Mouse (Mus musculus): ENCODE measurements around the gene Car4. TPM values are rescaled to one million over a fixed set of nuclear protein-coding genes. Genes with fewer than 3 reads are reported as not detected.
A peak's percentile ranks its signal among the peaks of the same experiment; 100 is the strongest.

Car4 gene
- polyA plus RNA-seq, 1 experiment from 2014 or later, result 0.23 TPM

DNA sequence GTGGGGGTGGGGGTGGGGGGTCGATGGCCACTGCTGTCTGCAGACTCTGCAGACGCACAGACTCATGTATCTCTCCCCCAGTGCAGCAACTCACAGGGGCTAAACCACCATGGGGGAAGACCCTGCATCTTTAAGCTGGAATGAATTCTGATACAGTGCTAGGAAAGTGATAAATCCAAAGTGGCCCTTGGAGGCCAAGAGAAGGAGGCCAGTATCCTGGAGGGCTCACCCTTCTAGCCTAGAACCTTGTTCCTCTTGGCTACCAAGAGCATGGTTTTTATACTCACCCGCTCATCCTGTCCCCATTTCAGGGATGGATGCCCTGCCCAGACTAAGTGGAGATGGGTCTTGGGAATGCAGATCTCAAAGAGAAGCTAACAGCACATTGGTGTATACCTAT is 2.7 kb downstream of the Car4 start:
- Histone ChIP-seq H3K36me3 (no peaks in the 10 kb centered on the region), H3K27ac (no peak overlapping the region), H3K9ac (no peak overlapping the region), H3K9me3 (no peaks in the 10 kb centered on the region), H3K27me3 (peaks cover 49% of the 10 kb centered on the region), H3K4me2 (replicated peaks) (no peak overlapping the region), H3K4me1 (peaks cover 20% of the 10 kb centered on the region), H3K4me3 (no peak overlapping the region)
- ATAC-seq (ENCODE audit: low FRiP score, low read depth), result no peak
- WGBS, result 34% methylated on average over 3 of the region's 3 CpGs

GRCm38 (mm10) chr11:84960780-84961179 is 3.2 kb downstream of the Car4 start:
- Histone ChIP-seq H3K4me3 (no peak overlapping the region), H3K9ac (no peak overlapping the region), H3K4me2 (replicated peaks) (no peak overlapping the region), H3K27me3 (peaks cover 46% of the 10 kb centered on the region), H3K9me3 (no peaks in the 10 kb centered on the region), H3K4me1 (peaks cover 20% of the 10 kb centered on the region), H3K36me3 (no peaks in the 10 kb centered on the region), H3K27ac (no peak overlapping the region)
- ATAC-seq (ENCODE audit: low FRiP score, low read depth), result no peak
- WGBS, result 81% methylated on average over 6 of the region's 6 CpGs

DNA sequence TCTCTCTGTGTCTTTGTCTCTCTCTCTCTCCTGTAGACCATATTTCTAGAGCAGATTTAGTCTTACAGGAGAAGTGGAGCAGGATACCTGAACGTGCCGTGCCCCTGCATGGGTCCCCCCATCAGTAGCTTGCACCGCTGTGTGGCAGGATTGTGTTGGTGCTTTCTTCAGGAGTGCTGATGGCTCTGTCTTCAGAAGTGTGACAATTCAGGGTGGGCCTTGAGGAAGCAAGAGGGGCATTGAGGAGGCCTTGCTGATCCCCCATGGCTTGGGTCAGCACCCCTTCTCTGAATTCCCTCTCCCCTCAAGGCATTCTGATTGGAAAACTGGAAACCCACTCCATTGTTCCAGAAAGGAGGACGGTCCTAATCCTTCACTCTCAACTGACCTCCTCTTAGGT is 4.0 kb downstream of the Car4 start:
- H3K9me3 ChIP-seq, result no peaks in the 10 kb centered on the region
- peaks cover 38% of the 10 kb centered on the region for H3K27me3 ChIP-seq
- H3K4me3 ChIP-seq, result no peak overlapping the region
- H3K9ac ChIP-seq, result no peak overlapping the region
- H3K4me1 ChIP-seq, result peaks cover 20% of the 10 kb centered on the region
- no peak for ATAC-seq (ENCODE audit: low FRiP score, low read depth)
- no peaks in the 10 kb centered on the region for H3K36me3 ChIP-seq
- H3K27ac ChIP-seq, result no peak overlapping the region
- no peak overlapping the region for H3K4me2 ChIP-seq (replicated peaks)
- 91% methylated on average over 4 of the region's 4 CpGs for WGBS

- Histone ChIP-seq H3K36me3 (no peaks in the 10 kb centered on the region), H3K9ac (no peak overlapping the region), H3K27me3 (peaks cover 29% of the 10 kb centered on the region), H3K4me2 (replicated peaks) (no peak overlapping the region), H3K4me1 (peaks cover 21% of the 10 kb centered on the region), H3K27ac (no peak overlapping the region), H3K9me3 (no peaks in the 10 kb centered on the region), H3K4me3 (no peak overlapping the region)
- no peak for ATAC-seq (ENCODE audit: low FRiP score, low read depth)
- 94% methylated on average over 4 of the region's 4 CpGs for WGBS
Measured at GRCm38 (mm10) chr11:84962536-84962935, 5.0 kb downstream of the Car4 start.

- WGBS, result 73% methylated on average over 3 of the region's 3 CpGs
- Histone ChIP-seq H3K4me1 (peaks cover 12% of the 10 kb centered on the region), H3K9me3 (no peaks in the 10 kb centered on the region), H3K9ac (no peak overlapping the region), H3K4me3 (no peak overlapping the region), H3K4me2 (replicated peaks) (no peak overlapping the region), H3K27me3 (peaks cover 18% of the 10 kb centered on the region), H3K27ac (no peak overlapping the region), H3K36me3 (no peaks in the 10 kb centered on the region)
- ATAC-seq (ENCODE audit: low FRiP score, low read depth), result no peak
Measured at GRCm38 (mm10) chr11:84963556-84963955, 6.0 kb downstream of the Car4 start.

DNA sequence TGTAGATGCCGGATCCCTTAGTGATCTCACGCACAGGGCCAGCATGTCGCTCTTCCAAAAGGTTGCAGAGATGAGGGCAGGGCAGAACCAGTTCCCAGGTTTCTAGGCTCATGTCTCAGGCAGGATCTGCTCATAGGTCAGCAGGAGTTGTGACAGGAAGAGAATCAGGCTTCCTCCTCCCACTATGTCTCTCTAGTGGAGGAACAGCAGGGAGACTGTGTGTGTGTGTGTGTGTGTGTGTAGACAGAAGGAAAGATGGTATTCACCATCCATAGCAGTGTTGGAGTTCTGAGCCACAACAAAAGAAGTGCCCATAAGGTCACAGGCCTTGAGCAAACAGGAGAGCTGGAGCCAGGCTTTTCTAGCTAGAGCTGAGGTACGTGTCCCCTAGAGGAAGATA is 9.1 kb downstream of the Car4 start:
- Histone ChIP-seq H3K4me2 (replicated peaks) (no peak overlapping the region), H3K9me3 (no peaks in the 10 kb centered on the region), H3K27ac (no peak overlapping the region), H3K9ac (no peak overlapping the region), H3K27me3 (no peaks in the 10 kb centered on the region), H3K4me1 (peaks cover 6% of the 10 kb centered on the region), H3K36me3 (no peaks in the 10 kb centered on the region), H3K4me3 (no peak overlapping the region)
- 75% methylated on average over 4 of the region's 4 CpGs for WGBS
- no peak for ATAC-seq (ENCODE audit: low FRiP score, low read depth)

GRCm38 (mm10) chr11:84967113-84967512 is 9.5 kb downstream of the Car4 start:
- H3K4me2 ChIP-seq (replicated peaks), result no peak overlapping the region
- 0 out of 2 replicates have a peak, but pooled peaks have one; percentile 24 for ATAC-seq (ENCODE audit: low FRiP score, low read depth)
- H3K27me3 ChIP-seq, result no peaks in the 10 kb centered on the region
- no peaks in the 10 kb centered on the region for H3K36me3 ChIP-seq
- H3K4me1 ChIP-seq, result peaks cover 6% of the 10 kb centered on the region
- no peaks in the 10 kb centered on the region for H3K9me3 ChIP-seq
- 32% methylated on average over 5 of the region's 5 CpGs for WGBS
- no peak overlapping the region for H3K9ac ChIP-seq
- no peak overlapping the region for H3K27ac ChIP-seq
- no peak overlapping the region for H3K4me3 ChIP-seq

- H3K4me2 ChIP-seq (replicated peaks), result no peak overlapping the region
- ATAC-seq (ENCODE audit: low FRiP score, low read depth), result no peak
- no peaks in the 10 kb centered on the region for H3K9me3 ChIP-seq
- no peak overlapping the region for H3K9ac ChIP-seq
- H3K4me1 ChIP-seq, result peaks cover 6% of the 10 kb centered on the region
- no peak overlapping the region for H3K4me3 ChIP-seq
- no peak overlapping the region for H3K27ac ChIP-seq
- no peaks in the 10 kb centered on the region for H3K36me3 ChIP-seq
- 83% methylated on average over 4 of the region's 4 CpGs for WGBS
- H3K27me3 ChIP-seq, result no peaks in the 10 kb centered on the region
Measured at GRCm38 (mm10) chr11:84968309-84968708, 10.7 kb downstream of the Car4 start.

DNA sequence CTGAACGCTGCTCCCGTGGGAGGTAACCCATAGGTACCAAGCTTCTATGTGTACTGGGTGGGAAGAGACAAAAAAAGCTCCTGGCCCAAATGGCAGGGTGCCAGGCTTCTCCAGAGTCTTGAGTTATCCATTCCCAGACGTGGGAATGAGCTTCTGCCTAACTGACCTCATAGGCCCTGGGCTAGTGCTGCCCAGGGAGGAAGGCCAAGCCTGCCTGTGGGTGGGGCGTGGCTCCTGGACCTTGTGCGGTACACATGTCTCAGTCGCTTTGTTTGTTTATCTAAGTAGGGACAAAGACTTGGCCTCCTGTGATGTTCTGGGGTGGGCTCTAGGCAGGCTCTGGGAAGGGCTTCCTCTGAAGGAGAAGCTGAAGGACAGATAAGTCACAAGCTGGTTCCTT is 11.2 kb downstream of the Car4 start:
- WGBS, result 52% methylated on average over 6 of the region's 6 CpGs
- Histone ChIP-seq H3K27me3 (no peaks in the 10 kb centered on the region), H3K27ac (no peak overlapping the region)

GRCm38 (mm10) chr11:84972067-84972466 is 14.5 kb downstream of the Car4 start:
- no peaks in the 10 kb centered on the region for H3K9me3 ChIP-seq
- H3K4me1 ChIP-seq, result peaks cover 6% of the 10 kb centered on the region

More for the DNA sequence above, 11.2 kb downstream of the Car4 start:
- no peaks in the 10 kb centered on the region for H3K9me3 ChIP-seq
- H3K4me1 ChIP-seq, result peaks cover 6% of the 10 kb centered on the region
- H3K9ac ChIP-seq, result no peak overlapping the region
- ATAC-seq (ENCODE audit: low FRiP score, low read depth), result no peak
- H3K4me2 ChIP-seq (replicated peaks), result no peak overlapping the region
- H3K36me3 ChIP-seq, result no peaks in the 10 kb centered on the region
- no peak overlapping the region for H3K4me3 ChIP-seq

GRCm38 (mm10) chr11:84973661-84974060 is 16.1 kb downstream of the Car4 start:
- WGBS, result 63% methylated on average over 5 of the region's 5 CpGs
- H3K9me3 ChIP-seq, result no peaks in the 10 kb centered on the region
- H3K27me3 ChIP-seq, result no peaks in the 10 kb centered on the region
- no peak for ATAC-seq (ENCODE audit: low FRiP score, low read depth)
- H3K36me3 ChIP-seq, result no peaks in the 10 kb centered on the region
- no peak overlapping the region for H3K4me2 ChIP-seq (replicated peaks)
- no peak overlapping the region for H3K27ac ChIP-seq
- no peak overlapping the region for H3K4me3 ChIP-seq
- H3K9ac ChIP-seq, result no peak overlapping the region
- H3K4me1 ChIP-seq, result no peaks in the 10 kb centered on the region

More at GRCm38 (mm10) chr11:84972067-84972466, 14.5 kb downstream of the Car4 start:
- no peak overlapping the region for H3K4me2 ChIP-seq (replicated peaks)
- H3K9ac ChIP-seq, result no peak overlapping the region
- WGBS, result 70% methylated on average over 3 of the region's 3 CpGs
- H3K27me3 ChIP-seq, result no peaks in the 10 kb centered on the region
- H3K4me3 ChIP-seq, result no peak overlapping the region
- ATAC-seq (ENCODE audit: low FRiP score, low read depth), result no peak
- H3K36me3 ChIP-seq, result no peaks in the 10 kb centered on the region
- H3K27ac ChIP-seq, result no peak overlapping the region

GRCm38 (mm10) chr11:84974582-84974981 is 17.0 kb downstream of the Car4 start:
- Histone ChIP-seq H3K9ac (no peak overlapping the region), H3K27me3 (no peaks in the 10 kb centered on the region), H3K4me3 (no peak overlapping the region), H3K4me2 (replicated peaks) (no peak overlapping the region), H3K36me3 (no peaks in the 10 kb centered on the region), H3K27ac (no peak overlapping the region), H3K4me1 (no peaks in the 10 kb centered on the region), H3K9me3 (no peaks in the 10 kb centered on the region)
- WGBS, result 74% methylated on average over 7 of the region's 7 CpGs
- no peak for ATAC-seq (ENCODE audit: low FRiP score, low read depth)

DNA sequence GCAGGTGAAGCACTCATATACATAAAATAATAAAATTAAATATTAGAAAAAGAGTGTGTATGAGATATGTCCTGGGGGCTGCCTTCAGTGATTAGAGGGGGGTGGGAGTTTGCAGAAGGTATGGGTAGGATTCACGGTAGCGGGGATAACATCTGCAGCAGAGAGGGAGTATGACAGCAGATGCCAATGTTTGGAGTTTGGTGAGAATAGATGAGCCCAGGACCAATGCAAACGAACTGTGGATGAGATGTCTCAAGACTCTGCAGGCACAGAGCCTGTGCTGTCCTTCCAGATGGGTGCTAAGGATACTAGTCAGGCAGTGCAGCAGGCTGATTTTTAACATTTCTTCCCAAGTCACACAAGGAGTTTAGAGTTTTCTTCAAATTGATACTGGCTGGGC is 19.1 kb downstream of the Car4 start:
- no peak for ATAC-seq (ENCODE audit: low FRiP score, low read depth)
- WGBS, result 82% methylated on average over 3 of the region's 3 CpGs
- H3K36me3 ChIP-seq, result no peaks in the 10 kb centered on the region
- no peaks in the 10 kb centered on the region for H3K9me3 ChIP-seq
- no peaks in the 10 kb centered on the region for H3K4me1 ChIP-seq
- H3K4me3 ChIP-seq, result no peak overlapping the region
- no peak overlapping the region for H3K9ac ChIP-seq
- H3K27ac ChIP-seq, result no peak overlapping the region
- no peaks in the 10 kb centered on the region for H3K27me3 ChIP-seq
- H3K4me2 ChIP-seq (replicated peaks), result no peak overlapping the region

Data from limb, embryonic 13.5 days (tissue).